ENCODE assay signal across 8 mouse cellular contexts in genomic region chr17:52602093-52602780, GRCm38 (mm10). TPM values are rescaled to one million over a fixed set of nuclear protein-coding genes. Genes with fewer than 3 reads are reported as not detected.
DNase-seq lines count a peak whose midpoint lies in the region; ATAC-seq and TF ChIP-seq lines count a peak whose summit lies in the region.

Gene Kcnh8 (plus strand): TSS chr17:52602709.

- TF ChIP-seq POLR2A in testis, adult 2 months (IDR thresholded peaks at IDR 0.05; ENCODE audit: control insufficient read depth, low read depth, low read length): no peak

- H3K36me3 ChIP-seq in heart, embryonic 11.5 days (ENCODE audit: control insufficient read depth, insufficient read depth, low read length): no peaks in the 10 kb centered on the region
- no peaks in the 10 kb centered on the region for H3K36me3 ChIP-seq in testis, adult 2 months (ENCODE audit: control insufficient read depth, insufficient read depth, low read length)
- H3K36me3 ChIP-seq in hindbrain, postnatal 0 days (ENCODE audit: insufficient read depth, low read length): no peaks in the 10 kb centered on the region
- no peaks in the 10 kb centered on the region for H3K36me3 ChIP-seq in midbrain, embryonic 15.5 days (replicated peaks)

- TF ChIP-seq CTCF in testis, adult 2 months (IDR thresholded peaks at IDR 0.05; ENCODE audit: control insufficient read depth, insufficient read depth, insufficient replicate concordance, low read depth, low read length): no peak
- TF ChIP-seq CTCF in hindbrain, postnatal 0 days (IDR thresholded peaks at IDR 0.05; ENCODE audit: low read depth): peak; percentile 43

- peaks cover 27% of the 10 kb centered on the region for H3K27me3 ChIP-seq in heart, embryonic 11.5 days (ENCODE audit: control insufficient read depth, insufficient read depth, low read length)
- no peaks in the 10 kb centered on the region for H3K27me3 ChIP-seq in testis, adult 2 months (ENCODE audit: control insufficient read depth, insufficient read depth, low read length)
- H3K27me3 ChIP-seq in hindbrain, postnatal 0 days (ENCODE audit: insufficient read depth, low read length): no peaks in the 10 kb centered on the region
- H3K27me3 ChIP-seq in midbrain, embryonic 15.5 days (replicated peaks): no peaks in the 10 kb centered on the region

- peak within 1 kb of the TSS; percentile 44 for H3K4me3 ChIP-seq in heart, embryonic 11.5 days (ENCODE audit: low read depth, low read length)
- H3K4me3 ChIP-seq in testis, adult 2 months (ENCODE audit: control insufficient read depth, low read depth, low read length): peak within 1 kb of the TSS; percentile 7
- peak within 1 kb of the TSS; percentile 69 for H3K4me3 ChIP-seq in hindbrain, postnatal 0 days (ENCODE audit: low read length)
- peak within 1 kb of the TSS; percentile 92 for H3K4me3 ChIP-seq in midbrain, embryonic 15.5 days

- no peak within 1 kb of the TSS for H3K9ac ChIP-seq in heart, embryonic 11.5 days (ENCODE audit: low read depth, low read length)
- H3K9ac ChIP-seq in hindbrain, postnatal 0 days (replicated peaks; ENCODE audit: low read length): peak within 1 kb of the TSS; percentile 76
- H3K9ac ChIP-seq in midbrain, embryonic 15.5 days: peak within 1 kb of the TSS; percentile 95

- peak within 1 kb of the TSS; percentile 73 for H3K4me2 ChIP-seq in heart, embryonic 11.5 days
- peak within 1 kb of the TSS; percentile 96 for H3K4me2 ChIP-seq in hindbrain, postnatal 0 days (ENCODE audit: low read depth, low read length)
- H3K4me2 ChIP-seq in midbrain, embryonic 15.5 days: peak within 1 kb of the TSS; percentile 96

- no peak for DNase-seq in heart, adult 9 months (ENCODE audit: low spot score in 2 of 2)
- no peak for DNase-seq in testis, postnatal 14 days (ENCODE audit: low spot score)
- DNase-seq in hindbrain, postnatal 0 days (ENCODE audit: low spot score): peak; percentile 63
- peak; percentile 52 for DNase-seq in thymus, postnatal 25 days
- DNase-seq in urinary bladder, adult 2 months (ENCODE audit: low spot score): no peak

- 0 out of 2 replicates have a peak, but pooled peaks cover 4% of the 10 kb centered on the region for H3K4me1 ChIP-seq in heart, embryonic 11.5 days (ENCODE audit: control insufficient read depth, insufficient read depth, low read length)
- H3K4me1 ChIP-seq in testis, adult 2 months (ENCODE audit: control insufficient read depth, insufficient read depth, low read length): peaks cover 8% of the 10 kb centered on the region
- H3K4me1 ChIP-seq in hindbrain, postnatal 0 days (ENCODE audit: insufficient read depth, low read length): no peaks in the 10 kb centered on the region; the same call in 1 of the 2 replicates
- peaks cover 22% of the 10 kb centered on the region for H3K4me1 ChIP-seq in midbrain, embryonic 15.5 days

- WGBS in heart, embryonic 11.5 days (ENCODE audit: insufficient replicate concordance): 3% methylated on average over 40 of the region's 40 CpGs
- under 1% methylated on average over 38 of the region's 40 CpGs for WGBS in hindbrain, postnatal 0 days
- under 1% methylated on average over 40 of the region's 40 CpGs for WGBS in midbrain, embryonic 15.5 days

- no peak for ATAC-seq in heart, embryonic 11.5 days (replicated peaks; ENCODE audit: insufficient number of reproducible peaks, low FRiP score, low TSS enrichment)
- ATAC-seq in hindbrain, postnatal 0 days: peak; percentile 71
- peak; percentile 71 for ATAC-seq in midbrain, embryonic 15.5 days (replicated peaks)

- no peak within 1 kb of the TSS for H3K27ac ChIP-seq in heart, embryonic 11.5 days (ENCODE audit: low read depth, low read length)
- H3K27ac ChIP-seq in testis, adult 2 months (ENCODE audit: control insufficient read depth, insufficient read depth, low read depth, low read length): no peak within 1 kb of the TSS
- peak within 1 kb of the TSS; percentile 80 for H3K27ac ChIP-seq in hindbrain, postnatal 0 days
- peak within 1 kb of the TSS; percentile 97 for H3K27ac ChIP-seq in midbrain, embryonic 15.5 days

- no peaks in the 10 kb centered on the region for H3K9me3 ChIP-seq in heart, embryonic 11.5 days (replicated peaks; ENCODE audit: control insufficient read depth, low read length)
- no peaks in the 10 kb centered on the region for H3K9me3 ChIP-seq in hindbrain, postnatal 0 days (ENCODE audit: low read length)
- no peaks in the 10 kb centered on the region for H3K9me3 ChIP-seq in midbrain, embryonic 15.5 days

RNA-seq across cellular contexts. Expression of gene Kcnh8, which starts in this region (rescaled TPM):
- not detected in 2 replicates for polyA plus RNA-seq in heart, embryonic 11.5 days (2014; fragmentation: Nextera tagmentation; extraction: Ambion mirVana)
- 2.8 and 4.1 TPM in 2 replicates for polyA plus RNA-seq in testis, adult 2 months (2012; rRNA removed)
- total RNA-seq in hindbrain, postnatal 0 days (2014; rRNA removed): 3.5 and 6.1 TPM in 2 replicates
- 2.6 and 2.8 TPM in 2 replicates for polyA plus RNA-seq in hindbrain, postnatal 0 days (2015; fragmentation: Nextera tagmentation; extraction: Ambion mirVana)
- polyA plus RNA-seq in midbrain, embryonic 15.5 days (2015; fragmentation: Nextera tagmentation; extraction: Ambion mirVana): 4.7 and 5.5 TPM in 2 replicates
- polyA plus RNA-seq in urinary bladder, adult 2 months (2012; rRNA removed): 0.15 and 0.22 TPM in 2 replicates

Comparison
In these comparisons a context has a peak if more than half of its experiments do, and no peak if none do; other contexts are left out.
1. H3K27ac ChIP-seq: peak in hindbrain, postnatal 0 days (single experiment) and midbrain, embryonic 15.5 days (single experiment); none in heart, embryonic 11.5 days (single experiment) and testis, adult 2 months (single experiment).
2. H3K4me3 ChIP-seq: peak in every context shown above with its lines; median percentile 92 in midbrain, embryonic 15.5 days; 69 in hindbrain, postnatal 0 days; 44 in heart, embryonic 11.5 days; 7 in testis, adult 2 months.
3. DNase-seq: peak in hindbrain, postnatal 0 days (single experiment) and thymus, postnatal 25 days (single experiment); none in heart, adult 9 months (0 of 2), testis, postnatal 14 days (single experiment) and urinary bladder, adult 2 months (single experiment).
4. Peak in every context shown above with its lines, with median percentiles within 50 percentile points of each other: H3K4me2 ChIP-seq.